Mouse (Mus musculus) liver, embryonic 16.5 days (tissue): ENCODE measurements at regions not wholly inside any gene's neighbourhood (a gene's known extent, or its start where the extent isn't known, plus 50 kb on each side); places are given as distances from the start of the nearest gene placed in this dataset.

Experiments
- ATAC-seq: fragments of 200-750 bp; cut with Nextera tagmentation; 2 replicates; pipeline ENCODE4 v1.8.0; 2017; ENCODE audit warnings: low read depth, mild to moderate bottlenecking, moderate number of reproducible peaks, moderate library complexity
- H3K27ac ChIP-seq: fragments of 300-500 bp; sonication (generic); 2 replicates; pipeline ENCODE4 v1.5.1; 2014; ENCODE audit warnings: mild to moderate bottlenecking, low read length
- H3K27me3 ChIP-seq: fragments of 300-500 bp; sonication (generic); 2 replicates; pipeline ENCODE4 v1.6.1; 2014; ENCODE audit warnings: low read depth, low read length, mixed read lengths; ENCODE audit not compliant: control insufficient read depth, insufficient read depth
- H3K36me3 ChIP-seq: fragments of 300-500 bp; sonication (generic); 2 replicates; pipeline ENCODE4 v1.6.1; 2014; ENCODE audit warnings: mild to moderate bottlenecking; ENCODE audit not compliant: control insufficient read depth, insufficient read depth
- H3K4me1 ChIP-seq: fragments of 300-500 bp; sonication (generic); 2 replicates; pipeline ENCODE4 v1.6.1; 2014; ENCODE audit warnings: low read depth, low read length, mixed read lengths; ENCODE audit not compliant: control insufficient read depth
- H3K4me2 ChIP-seq: fragments of 300-500 bp; sonication (generic); 2 replicates; pipeline ENCODE4 v1.6.1; 2014; ENCODE audit warnings: low read depth, low read length, mixed read lengths
- H3K4me3 ChIP-seq: fragments of 300-500 bp; sonication (generic); 2 replicates; pipeline ENCODE4 v1.5.1; 2014; ENCODE audit warnings: low read depth, mild to moderate bottlenecking, low read length
- H3K9ac ChIP-seq: fragments of 300-500 bp; sonication (generic); 2 replicates; pipeline ENCODE4 v1.6.1; 2014; ENCODE audit warnings: low read depth, low read length
- H3K9me3 ChIP-seq: fragments of 300-500 bp; sonication (generic); replicated peaks from 2 replicates; pipeline ENCODE4 v1.6.1; 2016; ENCODE audit warnings: low read length; ENCODE audit not compliant: control insufficient read depth
- WGBS: fragments of 180-500 bp; shearing (Covaris S2); extraction: QIAGEN DNeasy Blood & Tissue Kit; methylation state at CpG from one replicate; pipeline ENCODE4 v1.1.7; 2014; ENCODE audit not compliant: insufficient replicate concordance; 5-methylcytosine and 5-hydroxymethylcytosine counted together

DNA sequence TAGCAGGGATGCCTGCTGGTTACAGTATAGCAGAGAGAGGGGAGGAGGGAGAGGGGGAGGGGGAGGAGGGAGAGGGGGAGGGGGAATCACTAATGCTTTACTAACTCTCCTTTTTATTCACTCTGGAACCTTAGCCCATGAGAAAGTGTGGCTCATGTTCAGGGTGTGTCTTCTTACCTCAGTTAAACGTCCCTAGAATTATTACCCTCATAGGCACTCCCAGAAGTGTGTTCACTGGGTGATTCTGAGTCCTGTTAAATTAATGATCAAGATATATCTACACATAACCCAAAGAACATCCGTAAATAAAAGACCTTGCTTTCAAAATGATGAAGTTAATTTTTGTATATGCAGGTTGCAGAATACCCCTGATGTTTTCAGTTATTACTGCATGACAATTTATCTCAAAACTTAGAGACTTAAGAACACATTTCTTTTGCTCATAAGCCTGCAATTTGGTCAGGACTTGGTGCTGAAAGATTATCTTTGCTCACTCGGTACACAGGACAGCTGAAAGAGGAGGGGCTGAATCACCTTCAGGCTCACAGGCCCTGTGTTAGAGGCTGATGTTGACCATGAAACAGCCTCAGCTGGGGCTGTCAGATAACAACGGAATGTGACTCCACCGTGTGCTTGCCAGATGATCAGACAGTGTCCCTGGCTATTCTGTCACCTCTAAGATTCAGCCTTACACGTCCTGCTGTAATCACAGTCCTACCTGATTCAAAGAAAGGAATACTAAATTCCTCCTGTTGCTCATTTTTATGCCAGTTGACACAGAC, 195.0 kb downstream of the Pik3r1 start:
- no peaks in the 10 kb centered on the region for H3K27me3 ChIP-seq
- no peaks in the 10 kb centered on the region for H3K9me3 ChIP-seq
- peak; percentile 100 for ATAC-seq
- H3K36me3 ChIP-seq, result no peaks in the 10 kb centered on the region
- peaks cover 41% of the 10 kb centered on the region for H3K4me1 ChIP-seq
- WGBS, result 14% methylated on average over 6 of the region's 6 CpGs
- no peak overlapping the region for H3K4me3 ChIP-seq
- peak overlapping the region; percentile 30; the same call in 1 of the 2 replicates for H3K4me2 ChIP-seq
- H3K9ac ChIP-seq, result 0 out of 2 replicates have a peak overlapping the region, but pooled peaks have one; percentile 16
- peak overlapping the region; percentile 90 for H3K27ac ChIP-seq

DNA sequence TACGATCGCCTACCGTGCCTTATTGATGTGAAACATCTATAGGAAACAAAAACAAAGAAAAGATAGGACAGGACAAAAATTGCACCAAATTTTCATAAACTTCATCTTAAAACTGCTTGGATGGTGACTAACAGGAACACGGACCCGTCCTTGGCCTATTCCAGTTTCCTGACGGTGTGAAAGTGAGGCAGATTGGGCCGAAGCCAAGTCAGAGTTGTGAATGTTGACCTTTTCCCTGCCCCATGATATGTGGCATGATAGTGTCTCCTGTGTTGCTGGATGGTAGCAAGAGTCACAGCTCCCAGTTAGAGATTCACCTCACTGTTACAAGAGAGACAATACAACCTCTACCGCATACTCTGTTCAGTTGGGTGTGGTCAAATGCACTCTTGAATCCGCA, 195.8 kb downstream of the Pik3r1 start:
- Histone ChIP-seq H3K36me3 (no peaks in the 10 kb centered on the region), H3K9ac (no peak overlapping the region), H3K4me2 (peak overlapping the region; percentile 30), H3K4me1 (peaks cover 41% of the 10 kb centered on the region), H3K4me3 (no peak overlapping the region), H3K27me3 (no peaks in the 10 kb centered on the region), H3K27ac (peak overlapping the region; percentile 90), H3K9me3 (no peaks in the 10 kb centered on the region)
- ATAC-seq, result no peak
- WGBS, result 86% methylated on average over 9 of the region's 9 CpGs

DNA sequence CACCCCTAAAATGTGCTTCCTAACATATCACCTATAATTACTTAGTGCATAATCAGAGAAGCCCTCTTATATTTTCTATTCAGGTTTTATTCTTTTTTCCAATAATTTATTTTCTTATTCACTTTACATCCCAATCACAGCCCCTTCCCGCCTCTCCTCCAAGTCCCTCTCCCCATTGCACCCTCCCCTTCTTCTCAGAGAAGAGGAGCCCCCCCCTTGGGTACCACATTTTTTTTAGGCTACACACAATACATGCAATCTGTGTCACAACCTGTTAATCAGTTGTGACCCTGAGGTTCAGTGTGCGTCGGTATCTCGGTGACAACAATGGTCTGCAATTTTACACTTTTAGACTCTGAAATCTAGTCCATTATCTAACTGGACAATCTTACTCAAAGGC, 198.0 kb downstream of the Pik3r1 start:
- Histone ChIP-seq H3K4me2 (no peak overlapping the region), H3K9ac (no peak overlapping the region), H3K36me3 (no peaks in the 10 kb centered on the region), H3K27me3 (no peaks in the 10 kb centered on the region), H3K4me1 (peaks cover 39% of the 10 kb centered on the region), H3K9me3 (no peaks in the 10 kb centered on the region), H3K27ac (no peak overlapping the region), H3K4me3 (no peak overlapping the region)
- ATAC-seq, result no peak
- 67% methylated on average over 4 of the region's 4 CpGs for WGBS

DNA sequence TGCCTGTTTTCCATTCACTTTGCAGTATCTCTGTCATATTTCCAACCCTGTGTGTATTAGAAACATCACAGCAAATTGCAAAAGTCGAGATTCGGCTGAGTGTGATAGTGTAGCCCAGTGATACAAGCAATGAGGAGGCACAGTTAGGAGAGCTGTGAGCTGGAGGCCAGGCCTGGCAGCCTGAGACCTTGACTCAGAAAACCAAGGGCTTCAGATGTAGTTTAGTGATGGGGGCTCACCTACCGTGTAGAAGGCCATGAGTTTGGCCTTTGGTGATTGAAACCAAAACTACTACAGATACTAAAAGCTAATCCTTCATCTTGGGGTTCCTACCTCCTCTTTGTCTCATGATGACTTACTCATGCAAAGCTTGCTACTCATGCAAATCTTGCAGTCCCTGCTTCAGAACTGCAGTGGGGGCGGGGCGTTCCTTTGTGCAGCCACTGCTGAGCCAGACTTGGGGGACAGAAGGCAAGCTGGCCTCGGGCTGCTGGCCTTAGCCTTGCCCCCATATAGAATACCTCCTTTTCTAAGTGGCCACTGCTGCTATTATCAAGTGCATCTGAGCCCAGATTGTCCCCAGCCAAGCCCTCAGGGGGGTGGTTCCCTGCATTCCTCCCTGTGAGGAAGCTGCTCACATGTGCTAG, 198.9 kb downstream of the Pik3r1 start:
- H3K27me3 ChIP-seq, result no peaks in the 10 kb centered on the region
- no peak overlapping the region for H3K4me3 ChIP-seq
- no peak overlapping the region for H3K27ac ChIP-seq
- no peak overlapping the region for H3K4me2 ChIP-seq
- 70% methylated on average over 6 of the region's 6 CpGs for WGBS
- H3K36me3 ChIP-seq, result no peaks in the 10 kb centered on the region
- H3K9ac ChIP-seq, result 0 out of 2 replicates have a peak overlapping the region, but pooled peaks have one; percentile 14
- ATAC-seq, result no peak
- peaks cover 33% of the 10 kb centered on the region for H3K4me1 ChIP-seq
- H3K9me3 ChIP-seq, result no peaks in the 10 kb centered on the region

DNA sequence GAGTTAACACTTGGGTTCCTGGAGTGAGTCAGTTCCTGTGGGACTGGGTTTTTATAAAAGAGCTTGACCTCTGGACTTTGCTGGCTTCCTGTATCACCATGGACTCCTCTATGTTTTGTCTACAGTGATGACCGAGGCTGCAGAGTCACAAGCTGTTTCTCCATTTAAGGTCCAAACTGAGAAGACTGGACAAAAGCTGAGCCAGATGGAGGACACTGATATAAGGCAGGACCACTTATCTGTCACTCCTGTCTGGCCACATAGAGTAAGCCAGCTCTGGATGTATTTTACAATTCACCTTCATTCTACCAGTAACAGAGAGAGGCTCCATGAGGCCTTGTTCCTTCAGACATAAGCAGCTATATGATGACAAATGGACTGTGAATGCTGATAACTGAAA, 202.7 kb downstream of the Pik3r1 start:
- Histone ChIP-seq H3K9ac (no peak overlapping the region), H3K4me1 (peaks cover 12% of the 10 kb centered on the region), H3K36me3 (no peaks in the 10 kb centered on the region), H3K4me2 (no peak overlapping the region), H3K4me3 (no peak overlapping the region), H3K27ac (no peak overlapping the region), H3K27me3 (no peaks in the 10 kb centered on the region), H3K9me3 (no peaks in the 10 kb centered on the region)
- ATAC-seq, result peak; percentile 53
- WGBS, result 40% methylated on average over 1 of the region's 1 CpGs

DNA sequence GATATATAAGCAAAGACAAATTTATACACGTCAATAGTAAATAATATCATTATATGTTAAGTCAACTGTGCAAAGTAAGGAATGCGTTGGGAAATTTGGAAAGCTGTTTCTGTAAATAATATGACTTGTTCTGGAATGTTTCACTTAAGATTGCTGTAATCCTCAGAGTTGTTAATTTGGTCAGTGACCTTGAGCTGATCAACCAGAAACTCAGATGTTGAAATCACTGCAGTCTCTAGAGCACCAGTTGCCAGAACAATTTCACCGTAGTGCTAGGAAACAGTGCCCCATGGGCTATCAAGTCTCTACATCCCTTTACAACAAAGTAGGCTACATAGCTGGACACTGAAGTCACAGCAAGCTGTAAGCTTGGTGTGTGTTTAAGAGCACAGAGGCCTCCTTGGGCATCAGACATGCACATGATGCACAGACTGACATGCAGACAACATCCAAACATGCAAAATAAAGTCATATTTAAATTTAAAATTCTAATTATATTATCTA, 212.6 kb downstream of the Pik3r1 start:
- ATAC-seq, result no peak

DNA sequence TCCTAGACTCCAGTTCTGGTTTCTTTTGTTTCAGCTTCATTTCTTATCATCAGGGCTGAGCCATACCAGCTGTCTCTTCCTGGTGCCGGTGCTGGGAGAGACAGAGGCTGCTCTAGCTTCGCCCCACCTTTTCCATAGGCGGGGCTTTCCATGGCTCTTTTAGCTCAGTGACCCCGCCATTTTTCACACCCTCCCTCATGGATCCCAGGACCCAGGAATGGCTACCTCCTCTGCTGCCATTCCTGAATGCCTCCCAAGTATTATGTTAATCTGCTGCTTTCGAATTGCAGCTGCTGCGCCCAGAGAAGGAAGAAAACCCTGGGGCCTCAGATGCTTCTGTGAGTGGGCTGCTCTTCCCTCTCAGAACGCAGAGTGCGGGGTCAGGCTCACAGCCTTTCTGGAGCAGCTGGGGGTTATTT, 214.9 kb downstream of the Pik3r1 start:
- peak; percentile 66 for ATAC-seq
- no peaks in the 10 kb centered on the region for H3K27me3 ChIP-seq
- H3K36me3 ChIP-seq, result no peaks in the 10 kb centered on the region
- H3K9ac ChIP-seq, result peak overlapping the region; percentile 49
- 42% methylated on average over 8 of the region's 8 CpGs for WGBS
- H3K4me3 ChIP-seq, result peak overlapping the region; percentile 33
- H3K27ac ChIP-seq, result peak overlapping the region; percentile 99
- H3K9me3 ChIP-seq, result no peaks in the 10 kb centered on the region
- H3K4me1 ChIP-seq, result peaks cover 57% of the 10 kb centered on the region
- peak overlapping the region; percentile 50 for H3K4me2 ChIP-seq

More for the DNA sequence above, 212.6 kb downstream of the Pik3r1 start:
- Histone ChIP-seq H3K27me3 (no peaks in the 10 kb centered on the region), H3K9me3 (no peaks in the 10 kb centered on the region), H3K4me3 (no peak overlapping the region), H3K27ac (no peak overlapping the region), H3K36me3 (no peaks in the 10 kb centered on the region), H3K9ac (no peak overlapping the region), H3K4me2 (no peak overlapping the region), H3K4me1 (peaks cover 35% of the 10 kb centered on the region)
- 56% methylated on average over 3 of the region's 3 CpGs for WGBS

DNA sequence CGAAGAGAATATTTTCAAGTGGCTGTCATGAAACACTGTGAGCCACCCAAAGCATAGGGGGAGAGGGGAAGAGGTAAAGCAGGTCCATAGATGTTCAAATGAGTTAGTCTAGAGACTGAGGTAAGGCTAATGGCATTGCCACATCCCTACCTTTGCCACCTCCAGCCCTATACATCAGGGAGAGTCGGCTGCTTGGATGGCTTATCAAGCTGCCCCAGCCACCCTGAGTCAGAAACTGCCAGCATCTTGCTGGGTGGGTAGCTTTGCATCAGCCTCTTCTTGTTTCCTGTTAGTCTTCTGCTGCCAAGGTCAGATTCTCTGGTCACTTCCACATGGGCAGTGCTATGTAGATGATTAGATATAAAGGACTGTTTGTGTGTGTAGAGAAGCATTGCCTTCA, 215.6 kb downstream of the Pik3r1 start:
- H3K27ac ChIP-seq, result peak overlapping the region; percentile 99

DNA sequence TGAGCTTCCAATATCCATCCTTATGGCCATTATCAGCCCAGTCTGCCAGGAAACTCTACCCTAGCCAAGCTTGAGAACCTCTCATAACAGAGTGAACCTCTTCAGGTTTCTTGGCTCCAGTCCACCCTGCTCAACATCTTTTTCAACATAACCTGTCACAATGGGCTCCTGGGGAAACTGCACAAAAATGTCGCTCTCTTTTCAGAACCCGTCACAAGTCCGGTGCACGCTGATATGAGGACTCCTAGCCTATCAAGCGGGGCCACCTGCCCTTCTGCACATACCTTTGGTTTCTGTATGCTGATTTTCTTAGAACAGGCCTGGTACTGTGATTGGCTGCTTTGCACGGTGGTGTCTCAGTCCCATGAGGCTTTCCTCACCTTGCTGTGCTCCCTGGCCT, 216.9 kb downstream of the Pik3r1 start:
- 24% methylated on average over 6 of the region's 6 CpGs for WGBS
- H3K4me1 ChIP-seq, result peaks cover 74% of the 10 kb centered on the region

More for the DNA sequence above, 215.6 kb downstream of the Pik3r1 start:
- Histone ChIP-seq H3K4me2 (peak overlapping the region; percentile 50), H3K4me3 (peak overlapping the region; percentile 33), H3K4me1 (peaks cover 64% of the 10 kb centered on the region), H3K9ac (peak overlapping the region; percentile 49), H3K9me3 (no peaks in the 10 kb centered on the region), H3K27me3 (no peaks in the 10 kb centered on the region), H3K36me3 (no peaks in the 10 kb centered on the region)
- ATAC-seq, result peak; percentile 86
- WGBS, result 46% methylated on average over 2 of the region's 2 CpGs

More for the DNA sequence above, 216.9 kb downstream of the Pik3r1 start:
- Histone ChIP-seq H3K9me3 (no peaks in the 10 kb centered on the region), H3K36me3 (no peaks in the 10 kb centered on the region), H3K27me3 (no peaks in the 10 kb centered on the region), H3K4me3 (0 out of 2 replicates have a peak overlapping the region, but pooled peaks have one; percentile 14), H3K9ac (peak overlapping the region; percentile 54), H3K27ac (peak overlapping the region; percentile 99), H3K4me2 (peak overlapping the region; percentile 50)
- peak; percentile 84 for ATAC-seq
